Mouse (Mus musculus): ENCODE results near the gene Csnk2b.

Csnk2b gene

GRCm38 (mm10) chr17:35121143-35121799, 582 bp downstream of the Csnk2b start, which contains the start of gene Gpank1:
TSS of gene Gpank1 (plus strand) at chr17:35121455.
- DNase-seq (ENCODE audit: low read depth, low spot score), result peak; percentile 99

GRCm38 (mm10) chr17:35120745-35121142, 1.1 kb downstream of the Csnk2b start:
- DNase-seq (ENCODE audit: low read depth, low spot score), result no peak

DNA sequence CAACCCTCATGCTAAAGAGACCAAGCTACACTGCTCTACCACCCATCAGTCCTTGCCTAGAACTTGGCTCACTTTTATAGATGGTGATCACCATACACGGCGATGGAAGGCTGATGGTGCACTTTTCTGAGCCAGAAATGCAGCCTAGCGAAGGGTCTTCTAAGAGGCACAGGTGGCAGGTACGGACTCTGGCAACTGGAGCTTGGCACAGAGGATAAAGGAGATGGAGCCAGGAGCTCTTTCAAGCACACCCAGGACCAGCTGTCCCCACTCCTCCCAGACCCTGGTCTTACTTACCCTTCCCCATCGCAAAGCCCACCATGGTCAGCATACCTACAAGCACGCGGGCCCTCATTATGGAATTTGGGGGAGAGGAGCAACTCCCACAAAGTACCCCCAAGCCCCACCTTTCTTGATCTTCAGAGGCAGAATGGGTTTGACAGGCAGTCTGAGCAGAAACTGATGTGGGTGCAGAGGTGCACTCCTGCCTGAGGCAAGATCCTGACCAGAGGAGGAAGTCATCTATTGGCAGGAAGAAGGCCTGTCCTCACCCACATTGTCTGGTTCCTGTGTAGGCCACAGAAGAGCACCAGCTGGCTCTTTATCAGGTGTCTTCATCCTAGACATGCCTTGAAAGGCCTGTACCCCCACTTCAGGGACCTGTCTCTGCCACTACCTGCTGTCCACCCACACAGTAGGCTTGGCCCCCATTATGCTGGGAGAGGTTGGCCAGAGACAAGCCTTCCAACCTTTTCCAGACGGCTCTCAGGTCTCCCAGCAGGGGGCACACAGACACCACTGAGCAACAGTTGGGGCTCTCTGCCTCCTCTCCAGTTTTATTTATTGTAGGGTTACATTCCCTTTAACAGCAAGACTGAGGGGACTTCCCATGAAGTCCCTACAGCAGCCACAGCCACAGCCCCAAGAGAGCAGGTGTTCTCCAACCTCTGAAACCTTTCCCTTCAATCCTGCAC, 6.5 kb downstream of the Csnk2b start, which contains the start of gene Ly6g5b:
Gene Ly6g5b, minus strand, starts transcription at position 383 of the 974 bp plus-strand sequence.
- peak; percentile 34 for DNase-seq (ENCODE audit: low read depth, low spot score)

DNA sequence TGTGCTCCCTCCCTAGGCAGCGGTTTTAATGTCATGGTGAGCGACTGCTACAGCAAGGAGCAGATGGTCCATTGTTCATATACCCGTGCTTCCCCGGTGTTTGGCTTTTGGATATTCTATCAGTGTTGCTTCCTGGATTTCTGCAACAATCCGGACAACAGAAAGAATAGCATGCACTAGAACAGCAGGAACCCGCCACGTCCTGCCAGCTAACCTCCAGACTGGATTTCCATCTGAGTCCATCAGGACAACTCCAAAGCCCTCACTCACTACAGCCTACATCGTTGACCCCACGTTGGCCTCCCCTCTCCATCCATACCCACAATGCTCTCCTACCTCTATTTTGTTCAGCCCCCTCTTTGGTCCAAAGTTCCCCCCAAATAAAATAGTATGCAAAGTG, 10.1 kb downstream of the Csnk2b start:
- DNase-seq (ENCODE audit: low read depth, low spot score), result no peak

DNA sequence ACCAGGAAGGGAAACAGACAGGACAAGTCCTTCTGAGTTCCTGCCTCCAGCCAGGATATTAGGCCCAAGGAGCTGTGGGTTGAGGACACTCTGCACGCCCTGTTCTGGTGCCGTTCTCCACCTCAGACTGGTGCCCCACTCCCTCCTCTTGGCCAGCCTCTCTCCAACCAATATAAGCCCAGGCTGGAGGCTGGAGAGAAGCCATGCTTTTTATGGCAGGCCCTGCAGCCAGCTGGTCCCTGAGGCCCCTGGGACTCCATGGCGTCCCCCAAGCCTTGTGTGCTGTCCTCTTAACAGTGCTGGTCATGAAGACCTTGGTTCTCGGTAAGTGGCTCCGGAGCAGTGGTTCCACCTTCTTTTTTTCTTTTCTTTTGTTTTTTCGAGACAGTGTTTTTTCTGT, 13.8 kb downstream of the Csnk2b start, which contains the start of gene Ly6g5c:
Gene Ly6g5c, plus strand, starts transcription at position 183 of the 400 bp plus-strand sequence.
- DNase-seq (ENCODE audit: low read depth, low spot score), result no peak

DNA sequence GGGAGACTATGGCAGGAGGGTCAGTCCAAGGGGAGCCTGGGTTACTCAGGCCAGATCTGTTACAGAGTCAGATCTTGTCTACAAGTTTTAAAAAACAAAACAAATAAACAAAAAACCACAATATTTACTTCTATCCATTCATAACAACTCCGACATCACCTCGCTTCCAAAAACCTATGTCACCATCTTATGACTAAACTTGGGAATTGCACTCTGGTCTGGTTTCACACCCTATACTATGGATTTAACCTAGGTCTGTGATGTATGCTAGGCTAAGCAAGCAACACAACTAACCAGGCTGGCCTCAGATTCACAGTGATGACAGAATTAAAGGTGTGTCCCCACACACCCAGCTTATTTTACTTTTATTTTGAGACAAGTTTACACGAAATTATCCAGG, 15.3 kb downstream of the Csnk2b start:
- no peak for DNase-seq (ENCODE audit: low read depth, low spot score)

GRCm38 (mm10) chr17:35105740-35106389, 16.0 kb downstream of the Csnk2b start:
- peak; percentile 54 for DNase-seq (ENCODE audit: low read depth, low spot score)

GRCm38 (mm10) chr17:35104754-35105153, 17.1 kb downstream of the Csnk2b start:
- no peak for DNase-seq (ENCODE audit: low read depth, low spot score)

DNA sequence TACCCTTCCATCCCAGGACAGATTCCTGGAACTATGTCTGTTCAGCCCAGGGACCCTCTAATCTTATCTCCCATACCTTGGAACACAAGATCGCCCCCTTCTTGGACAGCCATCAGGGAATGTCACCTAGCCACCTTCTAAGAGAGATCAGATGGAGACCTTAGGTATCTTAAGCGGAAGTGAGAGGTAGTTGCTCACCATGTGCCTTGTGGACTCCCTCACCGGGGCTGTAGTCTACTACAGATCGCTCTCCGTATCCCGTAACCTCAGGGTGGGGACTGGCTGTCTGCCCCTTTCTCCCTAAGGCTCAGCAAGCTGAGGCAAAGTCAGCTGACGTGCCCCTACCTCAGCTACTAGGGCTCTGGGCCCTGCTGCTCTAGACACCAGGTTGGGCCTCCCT, 17.8 kb downstream of the Csnk2b start:
- no peak for DNase-seq (ENCODE audit: low read depth, low spot score)

- no peak for DNase-seq (ENCODE audit: low read depth, low spot score)
Observed at GRCm38 (mm10) chr17:35103221-35103690, 18.6 kb downstream of the Csnk2b start.

DNA sequence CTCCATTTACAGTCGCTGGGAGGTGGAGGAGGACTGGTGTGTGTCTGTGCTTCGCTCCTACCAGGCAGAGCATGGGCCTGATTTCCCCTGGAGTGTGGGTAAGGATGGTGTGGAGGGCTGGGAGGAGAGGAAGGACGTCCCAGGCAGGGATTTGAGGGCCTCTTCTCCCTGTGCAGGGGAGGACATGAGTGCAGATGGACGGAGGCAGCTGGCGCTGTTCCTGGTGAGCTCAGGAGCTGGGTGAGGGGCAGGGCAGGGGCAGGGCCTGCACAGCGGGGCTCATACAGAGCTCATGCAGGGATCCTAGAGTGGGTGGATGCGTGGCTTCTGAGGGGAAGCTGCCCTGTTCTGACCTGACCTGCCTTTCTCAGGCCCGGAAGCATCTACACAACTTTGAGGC, 19.6 kb downstream of the Csnk2b start:
- DNase-seq (ENCODE audit: low read depth, low spot score), result no peak

DNA sequence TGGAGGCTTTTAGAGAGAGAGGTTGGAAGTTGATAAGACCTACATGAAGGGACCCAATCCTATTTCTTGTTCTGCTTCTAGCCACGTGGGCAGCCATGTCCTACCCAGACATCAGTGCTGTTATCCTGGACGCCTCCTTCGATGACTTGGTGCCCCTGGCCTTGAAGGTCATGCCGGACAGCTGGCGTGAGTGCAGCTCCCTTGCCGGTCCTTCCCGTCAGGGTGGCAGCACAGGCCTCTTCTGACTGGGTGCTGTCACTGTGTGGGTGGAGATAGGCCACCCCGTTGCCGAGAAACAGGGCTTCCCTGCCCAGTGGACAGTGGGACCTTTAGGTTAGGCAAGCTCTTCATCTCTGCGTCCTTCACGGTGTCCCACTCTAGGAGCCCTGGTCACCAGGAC, 20.7 kb downstream of the Csnk2b start:
- DNase-seq (ENCODE audit: low read depth, low spot score), result no peak

DNA sequence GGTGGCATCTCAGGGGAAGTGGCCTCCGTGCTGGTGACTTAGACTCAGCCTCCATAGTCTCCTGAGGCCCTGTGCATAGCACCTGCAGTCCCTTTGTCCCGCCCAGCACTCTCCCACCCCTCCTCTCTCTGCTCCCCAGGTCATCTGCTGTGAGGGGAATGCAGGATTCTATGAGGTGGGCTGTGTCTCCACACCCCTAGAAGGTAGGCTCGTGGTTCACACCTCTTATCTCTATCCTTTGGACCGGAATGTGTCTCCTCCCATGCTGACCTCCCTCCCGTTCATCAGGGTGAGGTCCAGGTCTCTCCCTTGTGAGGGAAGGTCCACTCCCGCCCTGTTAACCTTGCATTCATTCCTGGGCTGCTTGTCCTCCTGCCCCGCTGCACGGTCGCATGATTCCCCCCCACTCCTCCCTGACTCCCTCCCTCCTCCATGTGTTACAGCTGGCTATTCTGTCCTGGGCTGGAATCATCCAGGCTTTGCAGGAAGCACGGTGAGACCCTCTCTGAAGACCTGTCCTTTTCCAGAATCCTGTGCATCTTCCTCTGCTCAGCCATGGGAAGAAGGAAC, 21.6 kb downstream of the Csnk2b start:
- DNase-seq (ENCODE audit: low read depth, low spot score), result no peak

- DNase-seq (ENCODE audit: low read depth, low spot score), result no peak
Observed at GRCm38 (mm10) chr17:35097164-35097655, 24.6 kb downstream of the Csnk2b start.

GRCm38 (mm10) chr17:35096597-35096996, 25.3 kb downstream of the Csnk2b start:
- no peak for DNase-seq (ENCODE audit: low read depth, low spot score)

DNA sequence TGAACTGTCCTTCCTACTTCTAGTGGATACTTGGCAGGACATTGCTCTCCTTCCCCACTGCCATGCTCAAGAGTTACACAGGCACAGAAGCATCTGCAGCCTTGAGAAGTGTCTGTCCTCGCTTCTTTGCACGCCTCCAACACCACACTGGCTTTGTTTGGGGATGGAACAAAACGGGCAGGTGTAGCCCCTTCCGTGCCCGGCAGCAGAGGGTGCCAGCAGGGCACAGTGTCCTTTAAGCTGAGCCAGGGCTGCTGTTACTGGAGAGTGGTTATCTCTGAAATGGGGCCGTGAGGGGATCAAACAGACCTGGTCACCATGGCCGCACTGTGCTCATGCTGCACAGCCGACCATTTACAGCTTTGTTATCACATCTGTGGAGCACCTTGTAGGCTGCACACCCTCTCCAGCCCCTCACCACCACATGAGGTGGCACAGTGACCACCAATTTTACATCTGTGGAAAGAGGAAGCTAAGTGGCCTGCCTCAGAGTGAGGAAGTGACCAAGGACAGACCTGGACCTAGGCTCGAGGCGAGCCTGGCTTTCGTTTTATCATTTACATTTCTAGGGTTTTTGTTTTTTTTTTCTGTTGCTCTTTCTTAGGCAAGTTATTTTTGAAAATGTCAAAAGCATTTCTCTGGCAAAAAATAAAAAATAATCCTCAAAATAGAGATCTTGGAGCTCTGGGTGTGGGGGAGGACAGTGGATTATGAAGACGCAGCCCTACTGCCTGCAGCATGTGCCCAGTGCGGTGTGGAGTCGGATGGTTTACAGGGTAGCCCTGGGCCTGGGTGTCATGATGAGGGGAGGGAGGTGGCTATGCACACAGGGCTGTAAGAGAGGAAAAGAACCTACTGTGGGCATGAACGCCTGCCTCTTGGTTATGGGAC, 27.1 kb downstream of the Csnk2b start:
- DNase-seq (ENCODE audit: low read depth, low spot score), result no peak

DNA sequence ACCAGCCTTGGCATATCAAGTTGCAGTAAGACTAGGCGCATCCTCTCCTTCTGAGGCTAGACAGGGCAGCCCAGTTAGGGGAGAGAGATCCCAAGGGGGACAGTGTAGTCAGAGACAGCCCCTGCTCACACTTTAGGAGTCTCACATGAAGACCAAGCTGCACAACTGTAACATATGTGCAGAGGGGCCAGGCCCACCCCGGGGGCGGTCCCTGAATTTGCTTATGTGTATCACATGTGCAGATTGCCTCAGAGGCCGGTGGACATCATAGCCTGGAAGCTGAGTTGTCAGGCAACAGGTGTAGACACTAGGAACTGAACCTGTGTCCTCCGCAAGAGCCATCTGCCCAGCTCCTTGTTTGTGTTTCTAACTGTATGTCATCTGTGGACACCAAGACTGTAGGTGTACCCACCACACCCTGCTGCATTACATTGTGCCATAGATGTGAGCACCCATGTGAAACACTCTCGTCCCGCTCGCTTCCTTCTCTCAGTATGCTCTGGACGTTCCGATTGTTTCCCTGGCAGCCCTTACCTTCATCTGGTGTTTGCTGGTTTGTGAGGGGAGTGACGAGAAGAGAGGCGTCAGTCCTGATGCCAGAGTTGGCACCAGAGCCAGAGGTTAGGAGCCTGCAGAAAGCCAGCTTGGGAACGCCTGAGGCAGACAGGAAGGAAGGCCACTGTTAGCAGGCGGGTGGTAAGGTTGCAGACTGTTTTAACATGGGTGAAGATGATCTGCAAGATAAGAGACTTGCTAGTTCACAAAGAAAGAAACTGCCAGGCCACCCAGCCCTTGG, 29.3 kb downstream of the Csnk2b start:
- no peak for DNase-seq (ENCODE audit: low read depth, low spot score)

- DNase-seq (ENCODE audit: low read depth, low spot score), result no peak
Observed at GRCm38 (mm10) chr17:35090166-35090932, 31.5 kb downstream of the Csnk2b start.

Data from ES-CJ7 (cell line).